Mouse (Mus musculus) megakaryocyte, embryonic 14.5 days (primary cell): Measurements from ENCODE around the gene Casp7.

ENCODE experiments used
- FLI1 ChIP-seq: IDR thresholded peaks from 2 replicates; pipeline ENCODE4 v1.6.1; 2012; ENCODE audit warnings: low read length, inconsistent platforms, mixed read lengths
- GATA1 ChIP-seq: IDR thresholded peaks from 3 replicates; pipeline ENCODE4 v1.6.1; 2012; ENCODE audit warnings: mixed read lengths, low read length, inconsistent platforms, borderline replicate concordance

DNA sequence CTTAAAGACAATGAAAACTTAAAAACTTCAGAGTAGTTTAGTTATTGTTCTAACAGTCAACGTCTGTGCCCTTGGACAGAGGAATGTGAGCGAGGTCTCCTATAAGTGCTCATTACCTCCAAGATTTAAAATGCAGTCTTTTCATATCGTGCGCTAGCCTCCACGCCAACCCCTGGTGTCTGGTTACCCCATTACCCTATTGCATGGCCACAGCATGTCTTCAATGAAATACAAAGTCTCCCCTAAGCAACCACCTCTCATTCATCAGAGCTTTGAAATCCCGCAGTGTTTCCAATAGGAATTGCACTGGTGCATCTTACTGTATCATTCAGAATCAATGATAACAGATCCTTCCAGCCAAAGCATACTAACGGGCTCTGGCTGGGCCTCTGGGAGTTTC is 24.7 kb upstream of the Casp7 start:
- TF ChIP-seq GATA1 (no peak), FLI1 (no peak)
